Mouse (Mus musculus) embryonic facial prominence, embryonic 12.5 days (tissue): ENCODE results near the gene Arl5b. TPM values are rescaled to one million over a fixed set of nuclear protein-coding genes. Genes with fewer than 3 reads are reported as not detected.

Experiments
- ATAC-seq: fragments of 200-750 bp; cut with Nextera tagmentation; 2 replicates; pipeline ENCODE4 v1.8.0; 2017; ENCODE audit not compliant: insufficient number of reproducible peaks, insufficient read depth, low FRiP score, low TSS enrichment
- H3K27ac ChIP-seq: fragments of 300-500 bp; sonication (generic); 2 replicates; pipeline ENCODE4 v1.5.1; 2016; ENCODE audit warnings: mild to moderate bottlenecking
- H3K27me3 ChIP-seq: fragments of 300-500 bp; sonication (generic); 2 replicates; pipeline ENCODE4 v1.6.1; 2016; ENCODE audit warnings: mild to moderate bottlenecking, moderate library complexity
- H3K36me3 ChIP-seq: fragments of 300-500 bp; sonication (generic); 2 replicates; pipeline ENCODE4 v1.6.1; 2016; ENCODE audit warnings: mild to moderate bottlenecking
- H3K4me1 ChIP-seq: fragments of 300-500 bp; sonication (generic); 2 replicates; pipeline ENCODE4 v1.6.1; 2016
- H3K4me2 ChIP-seq: fragments of 300-500 bp; sonication (generic); replicated peaks from 2 replicates; pipeline ENCODE4 v1.6.1; 2016; ENCODE audit warnings: mild to moderate bottlenecking, moderate library complexity
- H3K4me3 ChIP-seq: fragments of 300-500 bp; sonication (generic); 2 replicates; pipeline ENCODE4 v1.5.1; 2016; ENCODE audit warnings: mild to moderate bottlenecking
- H3K9ac ChIP-seq: fragments of 300-500 bp; sonication (generic); 2 replicates; pipeline ENCODE4 v1.6.1; 2016; ENCODE audit warnings: mild to moderate bottlenecking, moderate library complexity
- H3K9me3 ChIP-seq: fragments of 300-500 bp; sonication (generic); 2 replicates; pipeline ENCODE4 v1.6.1; 2016; ENCODE audit warnings: mild to moderate bottlenecking, moderate library complexity
- WGBS: fragments of 180-500 bp; shearing (Covaris S2); methylation state at CpG from one replicate; pipeline ENCODE4 v1.1.7; 2016; 5-methylcytosine and 5-hydroxymethylcytosine counted together
- polyA plus RNA-seq: library from polyadenylated mRNA; unstranded; fragments of >200 nt; fragmentation: Nextera tagmentation; extraction: Ambion mirVana; gene quantifications from 2 replicates; pipeline ENCODE4 v1.2.1, GENCODE M21; 2016

Gene Arl5b
- polyA plus RNA-seq, result 52.2 and 53.0 TPM in 2 replicates

GRCm38 (mm10) chr2:15049117-15049873 is at the start of gene Arl5b:
TSS of gene Arl5b (plus strand) at chr2:15049395.
- peaks cover 5% of the 10 kb centered on the region; the same call in 1 of the 2 replicates for H3K4me1 ChIP-seq
- no peaks in the 10 kb centered on the region for H3K36me3 ChIP-seq
- peak within 1 kb of the TSS; percentile 60 for H3K9ac ChIP-seq
- peak within 1 kb of the TSS; percentile 60 for H3K4me3 ChIP-seq
- WGBS, result 9% methylated on average over 20 of the region's 20 CpGs
- H3K27ac ChIP-seq, result no peak within 1 kb of the TSS
- H3K4me2 ChIP-seq, result peak within 1 kb of the TSS; percentile 60
- ATAC-seq, result peak; percentile 97
- no peaks in the 10 kb centered on the region for H3K9me3 ChIP-seq
- H3K27me3 ChIP-seq, result no peaks in the 10 kb centered on the region

- no peaks in the 10 kb centered on the region for H3K27me3 ChIP-seq
- no peaks in the 10 kb centered on the region for H3K4me1 ChIP-seq
- WGBS, result 79% methylated on average over 3 of the region's 3 CpGs
- H3K36me3 ChIP-seq, result no peaks in the 10 kb centered on the region
- no peak overlapping the region for H3K4me2 ChIP-seq
- H3K27ac ChIP-seq, result no peak overlapping the region
- no peaks in the 10 kb centered on the region for H3K9me3 ChIP-seq
- ATAC-seq, result no peak
- no peak overlapping the region for H3K9ac ChIP-seq
- no peak overlapping the region for H3K4me3 ChIP-seq
These were observed 41.7 kb upstream of the Arl5b start for GRCm38 (mm10) chr2:15007531-15007930.

DNA sequence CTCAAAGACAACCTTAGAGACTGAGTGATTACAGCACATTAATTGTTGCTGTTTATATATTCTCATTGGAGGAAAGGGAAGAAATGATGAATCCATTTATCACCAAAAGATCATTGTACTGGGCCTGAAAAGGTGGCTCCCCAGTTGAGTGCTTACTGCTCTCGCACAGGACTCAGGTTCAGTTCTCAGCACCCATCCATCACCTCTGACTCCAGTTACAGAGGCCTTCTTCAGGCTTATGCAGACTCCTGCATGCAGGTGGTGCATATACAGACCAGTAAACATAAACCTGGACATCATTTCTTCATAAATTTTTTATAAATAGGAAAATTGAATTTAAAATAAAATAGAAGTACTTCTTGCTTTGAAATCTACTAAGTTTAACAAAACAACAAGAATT is 41.1 kb upstream of the Arl5b start:
- Histone ChIP-seq H3K4me1 (no peaks in the 10 kb centered on the region), H3K27ac (no peak overlapping the region), H3K9ac (no peak overlapping the region), H3K4me3 (no peak overlapping the region), H3K27me3 (no peaks in the 10 kb centered on the region), H3K36me3 (no peaks in the 10 kb centered on the region), H3K4me2 (no peak overlapping the region), H3K9me3 (no peaks in the 10 kb centered on the region)
- ATAC-seq, result no peak
- 100% methylated on average over 1 of the region's 1 CpGs for WGBS

DNA sequence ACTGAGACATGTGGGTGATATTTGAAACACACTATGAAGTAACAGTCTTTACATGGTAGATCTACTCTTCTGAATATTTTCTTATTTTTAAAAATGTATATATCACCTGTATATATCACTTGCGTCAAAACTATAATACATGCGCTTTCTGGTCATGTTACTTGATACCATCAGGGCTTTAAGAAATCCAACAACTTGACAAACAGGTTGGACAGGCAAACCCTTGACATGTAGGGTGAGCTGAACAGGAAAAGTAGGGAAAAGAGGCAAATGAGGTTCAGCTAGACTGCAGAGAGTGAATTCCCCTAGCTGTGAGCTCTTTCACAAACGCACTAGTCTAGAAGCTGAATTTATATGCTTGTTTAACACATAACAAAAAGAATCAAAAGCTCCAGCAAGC is 22.4 kb upstream of the Arl5b start:
- Histone ChIP-seq H3K27ac (no peak overlapping the region), H3K9ac (no peak overlapping the region), H3K36me3 (0 out of 2 replicates have a peak, but pooled peaks cover 5% of the 10 kb centered on the region), H3K4me2 (no peak overlapping the region), H3K27me3 (no peaks in the 10 kb centered on the region), H3K9me3 (no peaks in the 10 kb centered on the region), H3K4me1 (no peaks in the 10 kb centered on the region), H3K4me3 (no peak overlapping the region)
- WGBS, result 88% methylated on average over 3 of the region's 3 CpGs
- no peak for ATAC-seq

- Histone ChIP-seq H3K36me3 (0 out of 2 replicates have a peak, but pooled peaks cover 5% of the 10 kb centered on the region), H3K4me1 (no peaks in the 10 kb centered on the region), H3K4me2 (no peak overlapping the region), H3K9ac (no peak overlapping the region), H3K27ac (no peak overlapping the region), H3K9me3 (no peaks in the 10 kb centered on the region), H3K27me3 (no peaks in the 10 kb centered on the region), H3K4me3 (no peak overlapping the region)
- WGBS, result 84% methylated on average over 1 of the region's 1 CpGs
- no peak for ATAC-seq
These were observed 21.4 kb upstream of the Arl5b start for GRCm38 (mm10) chr2:15027816-15028215.

- H3K27me3 ChIP-seq, result no peaks in the 10 kb centered on the region
- H3K4me2 ChIP-seq, result no peak overlapping the region
- 91% methylated on average over 6 of the region's 6 CpGs for WGBS
- H3K4me3 ChIP-seq, result no peak overlapping the region
- no peaks in the 10 kb centered on the region for H3K4me1 ChIP-seq
- ATAC-seq, result no peak
- H3K36me3 ChIP-seq, result no peaks in the 10 kb centered on the region
- H3K9ac ChIP-seq, result no peak overlapping the region
- no peaks in the 10 kb centered on the region for H3K9me3 ChIP-seq
- H3K27ac ChIP-seq, result no peak overlapping the region
These were observed 10.5 kb upstream of the Arl5b start for GRCm38 (mm10) chr2:15038705-15039104.

GRCm38 (mm10) chr2:15040326-15040725 is 8.9 kb upstream of the Arl5b start:
- 54% methylated on average over 5 of the region's 5 CpGs for WGBS
- Histone ChIP-seq H3K4me1 (no peaks in the 10 kb centered on the region), H3K4me3 (no peak overlapping the region), H3K27me3 (no peaks in the 10 kb centered on the region), H3K9ac (no peak overlapping the region), H3K27ac (no peak overlapping the region), H3K36me3 (no peaks in the 10 kb centered on the region), H3K4me2 (no peak overlapping the region), H3K9me3 (no peaks in the 10 kb centered on the region)
- no peak for ATAC-seq

DNA sequence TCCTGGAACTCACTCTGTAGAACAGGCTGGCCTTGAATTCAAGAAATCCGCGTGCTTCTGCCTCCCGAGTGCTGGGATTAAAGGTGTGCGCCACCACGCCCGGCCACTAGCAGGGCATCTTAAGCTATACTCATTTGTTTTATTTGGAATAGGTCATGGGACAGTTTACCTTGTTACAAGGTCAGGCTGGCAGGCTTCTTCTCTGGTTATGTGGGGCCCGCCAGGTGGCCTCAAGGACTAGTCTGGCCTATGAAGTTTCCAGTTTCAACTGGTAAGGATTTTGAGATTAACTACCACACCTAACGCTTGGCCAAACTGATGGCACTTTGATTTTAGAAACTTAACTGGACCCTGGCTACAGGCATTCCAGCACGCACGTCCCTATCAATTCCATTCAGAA is 5.3 kb downstream of the Arl5b start:
- H3K4me2 ChIP-seq, result peak overlapping the region; percentile 56
- peak overlapping the region; percentile 95 for H3K27ac ChIP-seq
- H3K4me3 ChIP-seq, result peak overlapping the region; percentile 83
- no peaks in the 10 kb centered on the region for H3K27me3 ChIP-seq
- no peak; the same call in 1 of the 2 replicates for ATAC-seq
- peaks cover 11% of the 10 kb centered on the region for H3K4me1 ChIP-seq
- peak overlapping the region; percentile 75 for H3K9ac ChIP-seq
- H3K36me3 ChIP-seq, result no peaks in the 10 kb centered on the region
- WGBS, result 17% methylated on average over 10 of the region's 10 CpGs
- no peaks in the 10 kb centered on the region for H3K9me3 ChIP-seq

DNA sequence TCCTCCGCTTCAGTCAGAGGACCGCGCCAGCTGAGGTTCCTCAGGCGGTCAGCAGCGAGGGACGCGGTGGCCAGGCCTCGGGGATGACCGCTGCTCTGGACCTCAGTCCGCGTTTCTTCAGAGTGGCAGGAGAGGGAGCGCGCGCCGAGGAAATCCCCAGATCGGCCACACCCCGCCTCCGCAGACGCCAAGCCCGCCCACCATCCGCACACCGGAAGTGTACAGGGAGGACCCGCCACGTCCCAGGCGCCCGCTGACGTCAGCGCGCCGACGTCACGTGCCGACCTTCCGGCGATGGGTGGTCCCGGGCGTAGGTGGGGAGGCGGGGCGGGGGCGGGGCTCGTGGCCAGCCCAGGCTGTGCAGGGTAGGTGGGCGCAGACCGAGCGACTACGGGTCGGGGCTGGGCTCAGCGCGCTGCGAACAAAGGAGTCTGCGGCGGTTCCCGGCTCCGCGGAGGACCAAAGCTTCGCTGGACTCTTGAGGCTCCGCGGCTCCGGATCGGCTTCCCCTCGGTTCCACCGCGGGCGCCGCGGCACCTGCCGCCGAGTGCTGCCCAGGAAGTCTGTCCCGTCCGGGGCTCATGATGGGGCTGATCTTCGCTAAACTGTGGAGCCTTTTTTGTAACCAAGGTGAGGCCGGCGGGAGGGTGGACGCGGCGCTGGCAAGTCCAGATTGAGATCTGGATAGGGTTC is 5.9 kb downstream of the Arl5b start, which contains the start of gene Nsun6:
TSS of gene Nsun6 (minus strand) at position 125 of the 693 bp plus-strand sequence.
- no peaks in the 10 kb centered on the region for H3K36me3 ChIP-seq
- peak; percentile 100 for ATAC-seq
- peak within 1 kb of the TSS; percentile 67 for H3K4me2 ChIP-seq
- peak within 1 kb of the TSS; percentile 95 for H3K27ac ChIP-seq
- peak within 1 kb of the TSS; percentile 95 for H3K9ac ChIP-seq
- H3K4me1 ChIP-seq, result peaks cover 11% of the 10 kb centered on the region
- H3K9me3 ChIP-seq, result no peaks in the 10 kb centered on the region
- no peaks in the 10 kb centered on the region for H3K27me3 ChIP-seq
- WGBS, result under 1% methylated on average over 75 of the region's 75 CpGs
- peak within 1 kb of the TSS; percentile 83 for H3K4me3 ChIP-seq

DNA sequence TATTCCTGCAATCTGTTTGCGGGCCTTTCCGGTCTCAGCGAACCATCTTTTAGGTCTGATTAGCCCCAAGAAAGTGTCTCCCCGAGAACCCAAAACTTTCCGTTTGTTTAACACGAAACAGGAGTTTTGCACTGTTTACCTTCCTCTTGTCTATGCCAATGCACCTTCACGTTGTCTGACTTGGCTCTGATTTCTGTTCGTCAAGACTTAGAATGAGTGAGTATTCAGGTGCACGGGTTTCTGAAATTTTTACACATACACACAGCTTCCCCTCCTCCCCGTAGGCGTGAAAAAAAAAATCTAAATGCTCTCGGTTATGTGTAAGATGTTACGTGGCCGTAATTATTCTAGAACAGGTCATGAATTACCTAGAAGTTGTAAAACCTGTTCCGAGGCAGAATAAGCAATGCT is 6.6 kb downstream of the Arl5b start:
- Histone ChIP-seq H3K27ac (peak overlapping the region; percentile 95), H3K4me3 (peak overlapping the region; percentile 83), H3K4me2 (peak overlapping the region; percentile 67), H3K27me3 (no peaks in the 10 kb centered on the region), H3K36me3 (no peaks in the 10 kb centered on the region), H3K4me1 (peaks cover 11% of the 10 kb centered on the region), H3K9me3 (no peaks in the 10 kb centered on the region), H3K9ac (peak overlapping the region; percentile 95)
- ATAC-seq, result no peak
- WGBS, result 1% methylated on average over 15 of the region's 15 CpGs

DNA sequence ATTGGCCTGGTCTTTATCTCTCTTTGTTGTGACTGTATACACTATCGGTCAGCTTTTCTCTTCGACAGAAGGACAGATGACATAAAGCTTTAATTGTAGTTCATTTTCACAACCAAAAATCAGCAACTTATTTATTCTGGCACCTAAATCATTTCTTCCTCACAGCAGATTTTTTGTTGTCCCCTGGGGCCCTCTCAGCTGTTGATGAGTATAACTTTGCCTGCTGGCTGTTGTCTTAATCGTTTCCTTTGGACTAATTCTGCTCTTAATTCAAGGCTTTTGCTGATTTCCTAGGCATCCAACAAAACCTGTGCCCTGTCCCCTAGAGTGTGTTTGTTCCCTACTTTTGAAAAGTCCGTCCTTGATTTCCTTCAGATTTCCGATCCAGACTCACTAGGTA is 9.0 kb downstream of the Arl5b start:
- 84% methylated on average over 5 of the region's 5 CpGs for WGBS
- no peak for ATAC-seq
- Histone ChIP-seq H3K9me3 (no peaks in the 10 kb centered on the region), H3K27me3 (no peaks in the 10 kb centered on the region), H3K4me3 (no peak overlapping the region), H3K27ac (no peak overlapping the region), H3K4me1 (peaks cover 12% of the 10 kb centered on the region), H3K9ac (no peak overlapping the region), H3K4me2 (no peak overlapping the region), H3K36me3 (no peaks in the 10 kb centered on the region)

GRCm38 (mm10) chr2:15060856-15061255 is 11.7 kb downstream of the Arl5b start:
- no peak overlapping the region for H3K4me3 ChIP-seq
- no peaks in the 10 kb centered on the region for H3K36me3 ChIP-seq
- H3K4me1 ChIP-seq, result peaks cover 14% of the 10 kb centered on the region
- H3K4me2 ChIP-seq, result no peak overlapping the region
- H3K9ac ChIP-seq, result no peak overlapping the region
- 84% methylated on average over 3 of the region's 3 CpGs for WGBS
- no peak overlapping the region for H3K27ac ChIP-seq
- no peak for ATAC-seq
- H3K9me3 ChIP-seq, result no peaks in the 10 kb centered on the region
- no peaks in the 10 kb centered on the region for H3K27me3 ChIP-seq
